Comparison of ENCODE assay signal across 11 mouse cellular contexts in genomic region chr15:81000419-81001138, GRCm38 (mm10). TPM values are rescaled to one million over a fixed set of nuclear protein-coding genes. Genes with fewer than 3 reads are reported as not detected.
A peak's percentile ranks its signal among the peaks of the same experiment; 100 is the strongest.
DNase-seq lines count a peak whose midpoint lies in the region; ATAC-seq and TF ChIP-seq lines count a peak whose summit lies in the region.
"Had no signal": no experiment of that assay in that cellular context is flagged by ENCODE, and none has a peak within 500 bp of the region (broad histone marks: within the 10 kb centered on the region; RNA-seq: fewer than 3 reads in every experiment).

No protein-coding gene starts in this region.

- 0 out of 2 replicates have a peak, but pooled peaks cover 6% of the 10 kb centered on the region for H3K4me1 ChIP-seq in hindbrain, embryonic 13.5 days (replicated peaks)
- no peaks in the 10 kb centered on the region for H3K4me1 ChIP-seq in hindbrain, embryonic 14.5 days (replicated peaks; ENCODE audit: control insufficient read depth, insufficient read depth, low read length)
- peaks cover 0 to 5% of the 10 kb centered on the region in 2 experiments; a peak in 1 of 4 replicates for H3K4me1 ChIP-seq in ES-E14 (ENCODE audit: control insufficient read depth in 2 of 2, insufficient read depth in 2 of 2, low read length in 2 of 2, poor library complexity in 1 of 2)
- H3K4me1 ChIP-seq in bone marrow macrophage, adult 2 months (ENCODE audit: control insufficient read depth, insufficient read depth, low read length): peaks cover 14% of the 10 kb centered on the region
- peaks cover 13% of the 10 kb centered on the region for H3K4me1 ChIP-seq in liver, embryonic 16.5 days (ENCODE audit: control insufficient read depth, low read depth, low read length)

- TF ChIP-seq CTCF in bone marrow macrophage, adult 2 months (IDR thresholded peaks at IDR 0.05; ENCODE audit: low read depth, low read length): no peak

- H3K9me3 ChIP-seq in hindbrain, embryonic 13.5 days: no peaks in the 10 kb centered on the region
- H3K9me3 ChIP-seq in hindbrain, embryonic 14.5 days (ENCODE audit: control insufficient read depth, low read length): no peaks in the 10 kb centered on the region
- no peaks in the 10 kb centered on the region for H3K9me3 ChIP-seq in ES-E14 (ENCODE audit: control insufficient read depth, insufficient read depth, low read depth, low read length)
- no peaks in the 10 kb centered on the region for H3K9me3 ChIP-seq in liver, embryonic 16.5 days (replicated peaks; ENCODE audit: control insufficient read depth, low read length)
- H3K9me3 ChIP-seq: kidney, embryonic 15.5 days had no signal

- no peak for TF ChIP-seq POLR2A in bone marrow macrophage, adult 2 months (IDR thresholded peaks at IDR 0.05; ENCODE audit: borderline replicate concordance, low read depth, low read length)

- peaks cover 20% of the 10 kb centered on the region for H3K36me3 ChIP-seq in hindbrain, embryonic 13.5 days
- peaks cover 16% of the 10 kb centered on the region for H3K36me3 ChIP-seq in hindbrain, embryonic 14.5 days (replicated peaks; ENCODE audit: control insufficient read depth, insufficient read depth)
- H3K36me3 ChIP-seq in ES-E14 (ENCODE audit: control insufficient read depth, insufficient read depth, low read length, poor library complexity, severe bottlenecking): no peaks in the 10 kb centered on the region; the same call in 1 of the 2 replicates
- no peaks in the 10 kb centered on the region for H3K36me3 ChIP-seq in liver, embryonic 16.5 days (ENCODE audit: control insufficient read depth, insufficient read depth)

- H3K9ac ChIP-seq in hindbrain, embryonic 13.5 days: peak overlapping the region; percentile 8; the same call in 1 of the 2 replicates
- H3K9ac ChIP-seq in hindbrain, embryonic 14.5 days: no peak overlapping the region
- H3K9ac ChIP-seq in ES-E14 (ENCODE audit: insufficient read depth, low read depth, low read length, poor library complexity, severe bottlenecking): no peak overlapping the region
- no peak overlapping the region for H3K9ac ChIP-seq in liver, embryonic 16.5 days (ENCODE audit: low read depth, low read length)
- H3K9ac ChIP-seq: kidney, embryonic 15.5 days had no signal

- ATAC-seq in hindbrain, embryonic 13.5 days (ENCODE audit: low FRiP score): no peak
- ATAC-seq in hindbrain, embryonic 14.5 days (ENCODE audit: low FRiP score): no peak
- peak; percentile 35; the same call in 1 of the 2 replicates for ATAC-seq in liver, embryonic 16.5 days (ENCODE audit: low read depth)

- no peaks in the 10 kb centered on the region for H3K27me3 ChIP-seq in hindbrain, embryonic 13.5 days
- H3K27me3 ChIP-seq in hindbrain, embryonic 14.5 days (ENCODE audit: control insufficient read depth, insufficient read depth, low read length): no peaks in the 10 kb centered on the region
- no peaks in the 10 kb centered on the region for H3K27me3 ChIP-seq in liver, embryonic 16.5 days (ENCODE audit: control insufficient read depth, insufficient read depth, low read depth, low read length)
- H3K27me3 ChIP-seq: kidney, embryonic 15.5 days had no signal

- no peak for DNase-seq in hindbrain, embryonic 14.5 days (ENCODE audit: low spot score)
- DNase-seq in ES-E14 (ENCODE audit: low read depth, low spot score): no peak
- DNase-seq in c-Kit-positive CD71-positive TER-119-positive erythroid progenitor cells, embryonic 14.5 days (ENCODE audit: low spot score): no peak
- DNase-seq in layer of hippocampus, adult 18-20 months (ENCODE audit: low spot score in 2 of 2): no peak
- DNase-seq: cerebellum, postnatal 14 days; lung, adult 2 months had no signal

- in situ Hi-C loops in ES-E14 (cut with MboI; ENCODE audit: low sequenced_read_pairs in 2 of 2, unreplicated experiment in 2 of 2): no loop called here

- 36% methylated on average over 2 of the region's 4 CpGs for WGBS in hindbrain, embryonic 13.5 days
- 28% methylated on average over 2 of the region's 4 CpGs for WGBS in hindbrain, embryonic 14.5 days
- 18% methylated on average over 3 of the region's 4 CpGs for WGBS in liver, embryonic 16.5 days (ENCODE audit: insufficient replicate concordance)

- no peak overlapping the region for H3K4me3 ChIP-seq in hindbrain, embryonic 13.5 days
- H3K4me3 ChIP-seq in hindbrain, embryonic 14.5 days (replicated peaks; ENCODE audit: low read length): no peak overlapping the region
- no peak overlapping the region for H3K4me3 ChIP-seq in ES-E14 (ENCODE audit: insufficient read depth in 1 of 2, low read depth in 1 of 2, low read length in 2 of 2, poor library complexity in 1 of 2, severe bottlenecking in 1 of 2)
- H3K4me3 ChIP-seq in bone marrow macrophage, adult 2 months (ENCODE audit: insufficient read depth, low read length): no peak overlapping the region
- no peak overlapping the region for H3K4me3 ChIP-seq in liver, embryonic 16.5 days (ENCODE audit: low read depth, low read length)
- H3K4me3 ChIP-seq: erythroblast, embryonic 14.5 days; kidney, embryonic 15.5 days had no signal

- H3K27ac ChIP-seq in hindbrain, embryonic 13.5 days: no peak overlapping the region
- H3K27ac ChIP-seq in hindbrain, embryonic 14.5 days: no peak overlapping the region
- no peak overlapping the region for H3K27ac ChIP-seq in ES-E14 (ENCODE audit: insufficient read depth, low read depth, low read length, poor library complexity, severe bottlenecking)
- H3K27ac ChIP-seq in bone marrow macrophage, adult 2 months (ENCODE audit: insufficient read depth, low read depth, low read length): peak overlapping the region; percentile 2
- H3K27ac ChIP-seq in liver, embryonic 16.5 days (ENCODE audit: low read length): no peak overlapping the region
- H3K27ac ChIP-seq: kidney, embryonic 15.5 days had no signal

- no peak overlapping the region for H3K4me2 ChIP-seq in hindbrain, embryonic 13.5 days
- no peak overlapping the region for H3K4me2 ChIP-seq in hindbrain, embryonic 14.5 days (replicated peaks)
- H3K4me2 ChIP-seq in liver, embryonic 16.5 days (ENCODE audit: low read depth, low read length): no peak overlapping the region
- H3K4me2 ChIP-seq: kidney, embryonic 15.5 days had no signal

TF ChIP-seq in ES-E14, 5 proteins besides CTCF, POLR2A, EP300 and RAD21:
- TF ChIP-seq ZNF384 (IDR thresholded peaks at IDR 0.05; ENCODE audit: low read depth, low read length): peak; percentile 84
- TF ChIP-seq CHD2 (IDR thresholded peaks at IDR 0.05; ENCODE audit: low read depth, low read length): no peak
TF ChIP-seq in ES-E14: peak in this region for 1.

RNA-seq across cellular contexts. Expression of gene Sgsm3, which starts 23.0 kb away (rescaled TPM):
- polyA plus RNA-seq in hindbrain, embryonic 13.5 days (2015; fragmentation: Nextera tagmentation; extraction: Ambion mirVana): 56.4 and 58.3 TPM in 2 replicates
- 54.3 and 61.8 TPM in 2 replicates for polyA plus RNA-seq in hindbrain, embryonic 14.5 days (2014; fragmentation: Nextera tagmentation; extraction: Ambion mirVana)
- total RNA-seq in ES-E14 (2012; rRNA removed): 51.6 and 71.9 TPM in 2 replicates
- 9.8 and 13.2 TPM in 2 replicates for polyA plus RNA-seq in bone marrow macrophage, adult 2 months (2012; ENCODE audit: insufficient read depth, insufficient read length, missing spikeins)
- 7.9 TPM in 2 replicates for polyA plus RNA-seq in liver, embryonic 16.5 days (2015; fragmentation: Nextera tagmentation; extraction: Ambion mirVana)
- total RNA-seq in layer of hippocampus, adult 18-20 months (2021): 10 to 100 TPM; 74.9 to 81.7 TPM

RNA-seq across cellular contexts. Expression of gene Adsl, which starts 52.3 kb away (rescaled TPM):
- 96.3 and 98.1 TPM in 2 replicates for polyA plus RNA-seq in hindbrain, embryonic 13.5 days (2015; fragmentation: Nextera tagmentation; extraction: Ambion mirVana)
- polyA plus RNA-seq in hindbrain, embryonic 14.5 days (2014; fragmentation: Nextera tagmentation; extraction: Ambion mirVana): 101 and 105 TPM in 2 replicates
- total RNA-seq in ES-E14 (2012; rRNA removed): 124 and 166 TPM in 2 replicates
- polyA plus RNA-seq in bone marrow macrophage, adult 2 months (2012; ENCODE audit: insufficient read depth, insufficient read length, missing spikeins): 14.2 and 20.7 TPM in 2 replicates
- polyA plus RNA-seq in liver, embryonic 16.5 days (2015; fragmentation: Nextera tagmentation; extraction: Ambion mirVana): 55.1 and 65.0 TPM in 2 replicates
- total RNA-seq in layer of hippocampus, adult 18-20 months (2021): 10 to 100 TPM; 25.8 to 28.0 TPM
